In the genomic region with DNA sequence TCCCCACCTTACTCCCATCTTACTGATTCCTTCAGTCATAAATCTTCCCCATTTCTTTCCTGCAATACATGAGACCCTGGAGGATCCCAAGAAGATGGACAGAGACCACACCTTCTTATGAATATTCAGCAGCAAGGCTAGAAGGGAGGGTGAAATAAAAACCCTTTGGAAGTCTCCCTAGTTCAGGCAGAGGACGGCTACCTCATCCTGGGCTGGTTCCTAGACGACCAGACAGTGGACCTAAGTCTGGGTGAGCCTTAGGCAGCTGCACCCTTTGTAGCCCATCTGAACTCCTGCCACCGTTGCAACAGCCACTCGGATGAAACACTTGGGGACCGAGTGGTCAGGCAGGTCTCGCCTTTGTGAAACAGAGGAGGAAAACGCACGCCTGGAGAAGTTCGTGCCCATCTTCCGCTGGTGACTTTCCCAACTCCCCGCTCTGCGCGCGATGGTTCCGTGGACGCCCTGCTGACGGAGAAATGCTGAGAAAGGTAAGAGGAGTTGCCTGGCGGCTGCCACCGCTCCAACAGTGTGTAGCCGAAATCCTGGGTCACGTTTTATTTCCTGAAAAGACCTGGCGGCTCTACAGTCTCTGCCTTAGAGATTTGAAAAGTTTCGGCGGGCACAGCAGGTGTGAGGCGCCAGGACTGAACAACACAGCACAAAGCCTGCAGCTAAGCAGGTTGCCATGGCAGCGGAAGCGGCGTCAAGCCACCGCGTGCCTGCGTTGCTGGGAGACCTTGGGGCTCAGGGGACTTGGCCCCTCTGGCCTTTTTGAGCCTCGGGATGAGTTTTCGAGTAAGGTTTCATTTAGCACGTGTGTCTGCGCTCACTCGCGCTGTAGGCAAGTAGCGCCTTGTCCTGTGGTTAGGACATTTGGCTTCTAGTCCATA, we compare ENCODE assay signal across 9 mouse cellular contexts.
DNase-seq lines count a peak whose midpoint lies in the region; ATAC-seq and TF ChIP-seq lines count a peak whose summit lies in the region.
"Had no signal": no experiment of that assay in that cellular context is flagged by ENCODE, and none has a peak within 500 bp of the region (broad histone marks: within the 10 kb centered on the region; RNA-seq: fewer than 3 reads in every experiment).

No protein-coding gene starts in this region.

- DNase-seq in heart, adult 11 months: peak; percentile 84
- DNase-seq in heart, adult 8-10 months (ENCODE audit: low spot score): no peak
- DNase-seq in embryo, embryonic 10.5 days (ENCODE audit: low spot score): peak; percentile 93
- peak; percentile 66 for DNase-seq in kidney, postnatal 14 days
- peak; percentile 87 for DNase-seq in neural tube, embryonic 10.5 days (ENCODE audit: extremely low spot score, low spot score)
- peak; percentile 71 for DNase-seq in stomach, postnatal 0 days (ENCODE audit: low spot score)

- WGBS in heart, embryonic 15.5 days: under 1% methylated on average over 38 of the region's 38 CpGs
- 1% methylated on average over 38 of the region's 38 CpGs for WGBS in liver, embryonic 12.5 days (ENCODE audit: insufficient replicate concordance)
- WGBS in stomach, postnatal 0 days: under 1% methylated on average over 38 of the region's 38 CpGs

- H3K27ac ChIP-seq in heart, embryonic 15.5 days: no peak overlapping the region
- no peak overlapping the region for H3K27ac ChIP-seq in liver, embryonic 12.5 days
- no peak overlapping the region for H3K27ac ChIP-seq in stomach, postnatal 0 days (replicated peaks)

- H3K4me2 ChIP-seq in heart, embryonic 15.5 days: peak overlapping the region; percentile 74
- H3K4me2 ChIP-seq in liver, embryonic 12.5 days: peak overlapping the region; percentile 55
- peak overlapping the region; percentile 64 for H3K4me2 ChIP-seq in stomach, postnatal 0 days (replicated peaks; ENCODE audit: low read depth)

- no peaks in the 10 kb centered on the region for H3K36me3 ChIP-seq in heart, embryonic 15.5 days
- H3K36me3 ChIP-seq in liver, embryonic 12.5 days: no peaks in the 10 kb centered on the region
- H3K36me3 ChIP-seq in stomach, postnatal 0 days (ENCODE audit: control insufficient read depth, insufficient read depth, low read length): no peaks in the 10 kb centered on the region
- H3K36me3 ChIP-seq: G1E had no signal

- no peaks in the 10 kb centered on the region for H3K9me3 ChIP-seq in heart, embryonic 15.5 days (replicated peaks)
- no peaks in the 10 kb centered on the region for H3K9me3 ChIP-seq in liver, embryonic 12.5 days (replicated peaks)
- H3K9me3 ChIP-seq in stomach, postnatal 0 days (ENCODE audit: control insufficient read depth, low read length): no peaks in the 10 kb centered on the region
- H3K9me3 ChIP-seq: G1E had no signal

- TF ChIP-seq CTCF in stomach, postnatal 0 days (IDR thresholded peaks at IDR 0.05; ENCODE audit: low read depth): no peak

- H3K4me1 ChIP-seq in heart, embryonic 15.5 days (replicated peaks): peaks cover 18% of the 10 kb centered on the region
- H3K4me1 ChIP-seq in liver, embryonic 12.5 days: peaks cover 5% of the 10 kb centered on the region; the same call in 1 of the 2 replicates
- H3K4me1 ChIP-seq in stomach, postnatal 0 days (replicated peaks; ENCODE audit: control insufficient read depth, insufficient read depth): no peaks in the 10 kb centered on the region

- no peak for TF ChIP-seq EP300 in stomach, postnatal 0 days (optimal IDR thresholded peaks at IDR 0.05)

- peak overlapping the region; percentile 2; the same call in 1 of the 2 replicates for H3K9ac ChIP-seq in heart, embryonic 15.5 days
- H3K9ac ChIP-seq in liver, embryonic 12.5 days: no peak overlapping the region
- H3K9ac ChIP-seq in stomach, postnatal 0 days (ENCODE audit: low read length): no peak overlapping the region; the same call in 1 of the 2 replicates

- peak; percentile 75; the same call in 1 of the 2 replicates for ATAC-seq in heart, embryonic 15.5 days (replicated peaks; ENCODE audit: insufficient number of reproducible peaks, insufficient read depth, low FRiP score, low read depth)
- 0 out of 2 replicates have a peak, but pooled peaks have one; percentile 40 for ATAC-seq in liver, embryonic 12.5 days
- peak; percentile 76 for ATAC-seq in stomach, postnatal 0 days (ENCODE audit: low FRiP score, low TSS enrichment)

- H3K27me3 ChIP-seq in heart, embryonic 15.5 days: peaks cover 38% of the 10 kb centered on the region
- H3K27me3 ChIP-seq in liver, embryonic 12.5 days (replicated peaks): peaks cover 47% of the 10 kb centered on the region
- no peaks in the 10 kb centered on the region for H3K27me3 ChIP-seq in stomach, postnatal 0 days (ENCODE audit: control insufficient read depth, insufficient read depth, low read length)

- H3K4me3 ChIP-seq in heart, embryonic 15.5 days: peak overlapping the region; percentile 43
- H3K4me3 ChIP-seq in liver, embryonic 12.5 days: peak overlapping the region; percentile 35
- H3K4me3 ChIP-seq in stomach, postnatal 0 days (ENCODE audit: low read depth, low read length): peak overlapping the region; percentile 38
